Comparison of ENCODE assay signal across 9 mouse cellular contexts in genomic region chr15:98806071-98806808, GRCm38 (mm10). TPM values are rescaled to one million over a fixed set of nuclear protein-coding genes. Genes with fewer than 3 reads are reported as not detected.
DNase-seq lines count a peak whose midpoint lies in the region; ATAC-seq lines count a peak whose summit lies in the region.
"Had no signal": no experiment of that assay in that cellular context is flagged by ENCODE, and none has a peak within 500 bp of the region (broad histone marks: within the 10 kb centered on the region; RNA-seq: fewer than 3 reads in every experiment).

No protein-coding gene starts in this region.

- no peak overlapping the region for H3K9ac ChIP-seq in heart, embryonic 15.5 days
- peak overlapping the region; percentile 29; the same call in 1 of the 2 replicates for H3K9ac ChIP-seq in hindbrain, embryonic 12.5 days
- 0 out of 2 replicates have a peak overlapping the region, but pooled peaks have one; percentile 54 for H3K9ac ChIP-seq in midbrain, embryonic 12.5 days (replicated peaks)

- H3K9me3 ChIP-seq in heart, embryonic 15.5 days (replicated peaks), result no peaks in the 10 kb centered on the region
- no peaks in the 10 kb centered on the region for H3K9me3 ChIP-seq in hindbrain, embryonic 12.5 days (replicated peaks)
- no peaks in the 10 kb centered on the region for H3K9me3 ChIP-seq in midbrain, embryonic 12.5 days

- no peak for DNase-seq in heart, postnatal 14 days
- DNase-seq in R1 (ENCODE audit: low read depth, low spot score), result peak; percentile 47
- no peak for DNase-seq in ovary, adult 18-20 months (ENCODE audit: low spot score)
- DNase-seq in cerebellum, adult 9-10 months, result no peak
- no peak for DNase-seq in gastrocnemius, postnatal 4 days (ENCODE audit: low spot score in 2 of 2)

- no peak for ATAC-seq in heart, embryonic 15.5 days (replicated peaks; ENCODE audit: insufficient number of reproducible peaks, insufficient read depth, low FRiP score, low read depth)
- ATAC-seq in hindbrain, embryonic 12.5 days (ENCODE audit: low FRiP score), result no peak; the same call in 1 of the 2 replicates
- ATAC-seq in midbrain, embryonic 12.5 days (ENCODE audit: low FRiP score, low read depth), result no peak

- intact Hi-C loops in heart, postnatal 14 days (cut with DNase I), result no loop called here

- peak overlapping the region; percentile 95 for H3K4me2 ChIP-seq in heart, embryonic 15.5 days
- H3K4me2 ChIP-seq in hindbrain, embryonic 12.5 days (replicated peaks), result peak overlapping the region; percentile 80
- H3K4me2 ChIP-seq in midbrain, embryonic 12.5 days (replicated peaks), result peak overlapping the region; percentile 66

- peak overlapping the region; percentile 59 for H3K4me3 ChIP-seq in heart, embryonic 15.5 days
- H3K4me3 ChIP-seq in hindbrain, embryonic 12.5 days, result peak overlapping the region; percentile 43
- peak overlapping the region; percentile 47 for H3K4me3 ChIP-seq in midbrain, embryonic 12.5 days

- peaks cover 84% of the 10 kb centered on the region for H3K27me3 ChIP-seq in heart, embryonic 15.5 days
- H3K27me3 ChIP-seq in hindbrain, embryonic 12.5 days, result peaks cover 96% of the 10 kb centered on the region
- peaks cover 89% of the 10 kb centered on the region for H3K27me3 ChIP-seq in midbrain, embryonic 12.5 days

- 15% methylated on average over 30 of the region's 30 CpGs for WGBS in heart, embryonic 15.5 days
- 3% methylated on average over 30 of the region's 30 CpGs for WGBS in hindbrain, embryonic 12.5 days
- WGBS in midbrain, embryonic 12.5 days, result 3% methylated on average over 30 of the region's 30 CpGs

- peaks cover 68% of the 10 kb centered on the region for H3K4me1 ChIP-seq in heart, embryonic 15.5 days (replicated peaks)
- H3K4me1 ChIP-seq in hindbrain, embryonic 12.5 days, result peaks cover 41% of the 10 kb centered on the region
- peaks cover 41% of the 10 kb centered on the region for H3K4me1 ChIP-seq in midbrain, embryonic 12.5 days

- H3K36me3 ChIP-seq in heart, embryonic 15.5 days, result peaks cover 1% of the 10 kb centered on the region; the same call in 1 of the 2 replicates
- H3K36me3 ChIP-seq in hindbrain, embryonic 12.5 days, result peaks cover 6% of the 10 kb centered on the region; the same call in 1 of the 2 replicates
- H3K36me3 ChIP-seq in midbrain, embryonic 12.5 days, result 0 out of 2 replicates have a peak, but pooled peaks cover 2% of the 10 kb centered on the region

- no peak overlapping the region for H3K27ac ChIP-seq in heart, embryonic 15.5 days
- no peak overlapping the region for H3K27ac ChIP-seq in hindbrain, embryonic 12.5 days
- H3K27ac ChIP-seq in midbrain, embryonic 12.5 days (replicated peaks), result no peak overlapping the region

RNA-seq across cellular contexts. Expression of gene Ddn, which starts 3.0 kb away (rescaled TPM):
- 0.32 and 0.66 TPM in 2 replicates for polyA plus RNA-seq in heart, embryonic 15.5 days (2015; fragmentation: Nextera tagmentation; extraction: Ambion mirVana)
- total RNA-seq in heart, postnatal 14 days (2021), result under 1 TPM; 0.20 to 0.31 TPM
- polyA plus RNA-seq in hindbrain, embryonic 12.5 days (2016; fragmentation: Nextera tagmentation; extraction: Ambion mirVana), result 0.56 and 0.65 TPM in 2 replicates
- 0.61 and 1.3 TPM in 2 replicates for polyA plus RNA-seq in midbrain, embryonic 12.5 days (2016; fragmentation: Nextera tagmentation; extraction: Ambion mirVana)
- total RNA-seq in gastrocnemius, postnatal 4 days (2021), result 1 to 10 TPM; 1.8 TPM

RNA-seq across cellular contexts. Expression of gene Wnt1, which starts 16.6 kb away (rescaled TPM):
- polyA plus RNA-seq in heart, embryonic 15.5 days (2015; fragmentation: Nextera tagmentation; extraction: Ambion mirVana), result not detected in 2 replicates
- total RNA-seq in heart, postnatal 14 days (2021), result not detected
- polyA plus RNA-seq in hindbrain, embryonic 12.5 days (2016; fragmentation: Nextera tagmentation; extraction: Ambion mirVana), result 8.4 and 8.6 TPM in 2 replicates
- 8.7 and 13.1 TPM in 2 replicates for polyA plus RNA-seq in midbrain, embryonic 12.5 days (2016; fragmentation: Nextera tagmentation; extraction: Ambion mirVana)
- under 1 TPM; 0.15 to 0.21 TPM for total RNA-seq in gastrocnemius, postnatal 4 days (2021)
- polyA plus RNA-seq: large intestine, adult 2 months had no signal

RNA-seq across cellular contexts. Expression of gene Prkag1, which starts 25.1 kb away (rescaled TPM):
- 93.5 and 100 TPM in 2 replicates for polyA plus RNA-seq in heart, embryonic 15.5 days (2015; fragmentation: Nextera tagmentation; extraction: Ambion mirVana)
- total RNA-seq in heart, postnatal 14 days (2021), result 10 to 100 TPM; 91.8 to 93.6 TPM
- polyA plus RNA-seq in hindbrain, embryonic 12.5 days (2016; fragmentation: Nextera tagmentation; extraction: Ambion mirVana), result 71.0 and 78.9 TPM in 2 replicates
- polyA plus RNA-seq in midbrain, embryonic 12.5 days (2016; fragmentation: Nextera tagmentation; extraction: Ambion mirVana), result 83.1 and 85.9 TPM in 2 replicates
- 10 to 100 TPM; 42.8 to 42.9 TPM for total RNA-seq in gastrocnemius, postnatal 4 days (2021)

RNA-seq across cellular contexts. Expression of gene Wnt10b, which starts 28.3 kb away (rescaled TPM):
- 0.46 TPM in 1 of 2 replicates, not detected in the other for polyA plus RNA-seq in heart, embryonic 15.5 days (2015; fragmentation: Nextera tagmentation; extraction: Ambion mirVana)
- under 1 TPM; 0.45 to 0.61 TPM for total RNA-seq in heart, postnatal 14 days (2021)
- 0.59 and 0.91 TPM in 2 replicates for polyA plus RNA-seq in hindbrain, embryonic 12.5 days (2016; fragmentation: Nextera tagmentation; extraction: Ambion mirVana)
- polyA plus RNA-seq in midbrain, embryonic 12.5 days (2016; fragmentation: Nextera tagmentation; extraction: Ambion mirVana), result 0.14 and 0.34 TPM in 2 replicates
- 1 to 10 TPM; 2.7 TPM for total RNA-seq in gastrocnemius, postnatal 4 days (2021)

RNA-seq across cellular contexts. Expression of gene Arf3, which starts 43.2 kb away (rescaled TPM):
- polyA plus RNA-seq in heart, embryonic 15.5 days (2015; fragmentation: Nextera tagmentation; extraction: Ambion mirVana), result 29.5 and 41.5 TPM in 2 replicates
- 10 to 100 TPM; 26.4 to 26.6 TPM for total RNA-seq in heart, postnatal 14 days (2021)
- polyA plus RNA-seq in hindbrain, embryonic 12.5 days (2016; fragmentation: Nextera tagmentation; extraction: Ambion mirVana), result 65.1 and 65.2 TPM in 2 replicates
- 56.0 and 64.4 TPM in 2 replicates for polyA plus RNA-seq in midbrain, embryonic 12.5 days (2016; fragmentation: Nextera tagmentation; extraction: Ambion mirVana)
- 10 to 100 TPM; 30.8 to 31.7 TPM for total RNA-seq in gastrocnemius, postnatal 4 days (2021)
